Mouse (Mus musculus): Measurements from ENCODE around the gene Gm45140. TPM values are rescaled to one million over a fixed set of nuclear protein-coding genes. Genes with fewer than 3 reads are reported as not detected.
A peak's percentile ranks its signal among the peaks of the same experiment; 100 is the strongest.

Gene Gm45140
- polyA plus RNA-seq, 1 experiment from 2014 or later: 3.7 TPM

DNA sequence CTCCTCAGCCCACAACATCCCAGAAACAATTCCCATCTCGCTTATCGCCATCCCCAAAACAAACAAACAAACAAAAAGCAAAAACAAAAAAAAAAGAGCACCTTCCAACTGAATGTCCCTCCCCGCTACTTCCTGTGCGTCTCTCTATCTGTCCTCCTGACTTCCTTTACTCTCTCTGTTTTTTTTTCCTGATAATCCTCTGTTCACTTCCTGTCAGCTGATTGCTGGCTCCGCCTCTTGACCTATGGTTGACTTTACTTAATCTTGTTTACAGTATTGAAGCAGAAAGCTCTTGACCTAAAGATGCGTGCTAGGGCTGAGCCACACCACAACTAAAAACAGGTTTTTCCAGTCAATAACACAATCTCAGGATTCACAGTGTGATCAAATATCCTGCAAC, 87.1 kb downstream of the Gm45140 start:
- no peak for DNase-seq (ENCODE audit: low spot score)

DNA sequence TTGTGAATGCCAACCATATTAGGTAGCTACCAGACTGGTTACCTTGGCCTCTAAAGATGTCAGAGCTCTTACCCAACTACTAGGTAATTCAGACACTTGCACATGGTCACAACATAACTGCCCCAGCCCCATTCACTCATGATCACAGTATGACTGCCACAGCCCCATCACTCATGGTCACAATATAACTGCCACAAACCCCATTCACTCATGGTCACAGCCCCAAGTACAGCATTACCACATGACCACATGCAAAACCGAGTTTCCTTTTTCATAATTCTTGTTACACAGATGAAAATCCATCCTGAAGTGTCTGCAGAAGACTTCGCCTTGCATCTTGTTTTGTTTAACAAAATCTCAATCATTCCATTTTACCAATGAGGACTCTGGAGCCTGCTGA, 87.5 kb downstream of the Gm45140 start:
- Histone ChIP-seq H3K9ac (ENCODE audit: low read length) (no peak overlapping the region), H3K27ac (ENCODE audit: low read depth) (no peak overlapping the region), H3K27me3 (replicated peaks; ENCODE audit: control insufficient read depth, insufficient read depth, low read length) (no peaks in the 10 kb centered on the region), H3K4me1 (replicated peaks; ENCODE audit: control insufficient read depth, insufficient read depth, low read length) (no peaks in the 10 kb centered on the region), H3K4me2 (ENCODE audit: low read length) (no peak overlapping the region), H3K4me3 (ENCODE audit: low read depth, low read length) (no peak overlapping the region), H3K9me3 (ENCODE audit: control insufficient read depth, low read length) (no peaks in the 10 kb centered on the region), H3K36me3 (ENCODE audit: control insufficient read depth, insufficient read depth, low read length) (no peaks in the 10 kb centered on the region)
- DNase-seq (ENCODE audit: low spot score) (no peak), ATAC-seq (replicated peaks; ENCODE audit: low FRiP score, low TSS enrichment, low read depth) (no peak)
- 81% methylated on average over 2 of the region's 2 CpGs for WGBS

More for the DNA sequence above, 87.1 kb downstream of the Gm45140 start:
- no peak overlapping the region for H3K4me3 ChIP-seq (ENCODE audit: low read depth, low read length)
- 77% methylated on average over 6 of the region's 6 CpGs for WGBS
- no peak overlapping the region for H3K4me2 ChIP-seq (ENCODE audit: low read length)
- H3K27me3 ChIP-seq (replicated peaks; ENCODE audit: control insufficient read depth, insufficient read depth, low read length): no peaks in the 10 kb centered on the region
- H3K9ac ChIP-seq (ENCODE audit: low read length): no peak overlapping the region
- H3K4me1 ChIP-seq (replicated peaks; ENCODE audit: control insufficient read depth, insufficient read depth, low read length): no peaks in the 10 kb centered on the region
- H3K27ac ChIP-seq (ENCODE audit: low read depth): no peak overlapping the region
- no peaks in the 10 kb centered on the region for H3K36me3 ChIP-seq (ENCODE audit: control insufficient read depth, insufficient read depth, low read length)
- no peak for ATAC-seq (replicated peaks; ENCODE audit: low FRiP score, low TSS enrichment, low read depth)
- no peaks in the 10 kb centered on the region for H3K9me3 ChIP-seq (ENCODE audit: control insufficient read depth, low read length)

DNA sequence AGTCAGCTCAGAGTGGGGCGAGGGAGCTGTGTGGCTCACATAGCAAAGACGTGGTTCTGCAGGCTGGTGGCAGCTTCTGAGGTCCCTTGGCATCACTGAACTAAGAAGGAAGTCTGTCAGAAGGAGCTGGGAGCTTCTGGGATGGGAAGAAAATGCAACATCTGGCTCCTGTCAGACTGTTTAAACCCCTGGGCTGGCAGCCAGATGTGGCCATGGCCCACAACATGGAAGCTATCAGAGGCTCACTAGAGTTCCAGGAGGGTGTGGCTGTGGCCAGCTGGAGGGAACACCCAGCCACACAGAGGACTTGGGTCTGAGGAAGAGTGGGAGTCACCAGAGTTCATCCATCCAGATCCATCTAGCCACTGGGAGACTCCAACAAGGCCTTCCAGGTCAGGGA, 88.7 kb downstream of the Gm45140 start:
- peak overlapping the region; percentile 30; the same call in 1 of the 2 replicates for H3K27ac ChIP-seq (ENCODE audit: low read depth)
- 63% methylated on average over 2 of the region's 2 CpGs for WGBS
- no peaks in the 10 kb centered on the region for H3K9me3 ChIP-seq (ENCODE audit: control insufficient read depth, low read length)
- no peaks in the 10 kb centered on the region for H3K36me3 ChIP-seq (ENCODE audit: control insufficient read depth, insufficient read depth, low read length)
- H3K4me2 ChIP-seq (ENCODE audit: low read length): no peak overlapping the region
- DNase-seq (ENCODE audit: low spot score) (no peak), ATAC-seq (replicated peaks; ENCODE audit: low FRiP score, low TSS enrichment, low read depth) (no peak)
- no peak overlapping the region for H3K9ac ChIP-seq (ENCODE audit: low read length)
- no peak overlapping the region for H3K4me3 ChIP-seq (ENCODE audit: low read depth, low read length)
- H3K27me3 ChIP-seq (replicated peaks; ENCODE audit: control insufficient read depth, insufficient read depth, low read length): no peaks in the 10 kb centered on the region
- H3K4me1 ChIP-seq (replicated peaks; ENCODE audit: control insufficient read depth, insufficient read depth, low read length): no peaks in the 10 kb centered on the region

DNA sequence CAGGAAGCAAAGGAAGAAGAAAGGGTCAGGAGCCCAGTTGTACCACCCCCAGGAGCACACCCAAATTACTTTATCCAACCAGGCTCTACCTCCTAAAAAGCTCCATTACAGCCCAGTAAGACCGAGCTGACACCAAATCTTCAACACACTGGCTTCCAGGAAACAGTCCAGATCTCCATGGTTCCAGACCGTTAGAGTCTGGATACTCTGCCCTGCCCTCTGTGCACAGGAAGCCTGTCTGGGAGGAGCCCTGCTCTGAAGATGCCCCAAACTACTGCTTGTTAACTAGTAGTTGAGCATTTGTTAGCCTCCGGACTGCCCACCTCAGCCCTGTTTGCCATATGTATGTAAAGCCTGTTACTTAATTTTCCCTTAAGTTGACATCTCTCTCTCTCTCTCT, 89.5 kb downstream of the Gm45140 start:
- no peak overlapping the region for H3K4me3 ChIP-seq (ENCODE audit: low read depth, low read length)
- no peaks in the 10 kb centered on the region for H3K9me3 ChIP-seq (ENCODE audit: control insufficient read depth, low read length)
- H3K27me3 ChIP-seq (replicated peaks; ENCODE audit: control insufficient read depth, insufficient read depth, low read length): no peaks in the 10 kb centered on the region
- H3K4me1 ChIP-seq (replicated peaks; ENCODE audit: control insufficient read depth, insufficient read depth, low read length): no peaks in the 10 kb centered on the region
- H3K9ac ChIP-seq (ENCODE audit: low read length): no peak overlapping the region
- no peak overlapping the region for H3K27ac ChIP-seq (ENCODE audit: low read depth)
- ATAC-seq (replicated peaks; ENCODE audit: low FRiP score, low TSS enrichment, low read depth) (no peak), DNase-seq (ENCODE audit: low spot score) (no peak)
- WGBS: 51% methylated on average over 3 of the region's 3 CpGs
- H3K36me3 ChIP-seq (ENCODE audit: control insufficient read depth, insufficient read depth, low read length): no peaks in the 10 kb centered on the region
- H3K4me2 ChIP-seq (ENCODE audit: low read length): no peak overlapping the region

GRCm38 (mm10) chr6:87745301-87745700, 90.3 kb downstream of the Gm45140 start:
- Histone ChIP-seq H3K4me1 (replicated peaks; ENCODE audit: control insufficient read depth, insufficient read depth, low read length) (no peaks in the 10 kb centered on the region), H3K27me3 (replicated peaks; ENCODE audit: control insufficient read depth, insufficient read depth, low read length) (no peaks in the 10 kb centered on the region), H3K4me2 (ENCODE audit: low read length) (no peak overlapping the region), H3K9me3 (ENCODE audit: control insufficient read depth, low read length) (no peaks in the 10 kb centered on the region), H3K4me3 (ENCODE audit: low read depth, low read length) (no peak overlapping the region), H3K27ac (ENCODE audit: low read depth) (no peak overlapping the region), H3K9ac (ENCODE audit: low read length) (no peak overlapping the region), H3K36me3 (ENCODE audit: control insufficient read depth, insufficient read depth, low read length) (no peaks in the 10 kb centered on the region)
- WGBS: 45% methylated on average over 1 of the region's 1 CpGs
- ATAC-seq (replicated peaks; ENCODE audit: low FRiP score, low TSS enrichment, low read depth) (no peak), DNase-seq (ENCODE audit: low spot score) (no peak)

DNA sequence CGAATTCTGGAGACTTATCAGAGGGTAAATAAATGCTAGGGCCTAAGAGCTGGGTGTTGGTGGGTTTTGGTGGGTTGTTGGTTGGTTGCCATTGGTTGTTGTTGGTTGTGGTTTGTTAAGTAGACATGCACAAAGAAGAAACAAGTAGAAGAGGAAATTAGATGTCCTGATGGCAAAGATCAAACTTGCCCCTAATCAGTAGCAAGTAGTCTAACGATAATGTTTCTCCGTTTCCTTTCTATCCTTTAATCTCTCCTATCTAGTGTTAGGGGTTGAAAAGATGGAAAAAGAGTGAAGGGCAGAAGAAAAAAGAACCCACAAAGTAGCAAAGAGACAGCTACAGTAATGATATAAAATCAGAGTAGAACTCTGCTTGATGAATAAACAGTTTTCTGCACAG, 91.0 kb downstream of the Gm45140 start:
- H3K36me3 ChIP-seq (ENCODE audit: control insufficient read depth, insufficient read depth, low read length): no peaks in the 10 kb centered on the region
- 92% methylated on average over 3 of the region's 3 CpGs for WGBS
- H3K4me3 ChIP-seq (ENCODE audit: low read depth, low read length): no peak overlapping the region
- no peak overlapping the region for H3K9ac ChIP-seq (ENCODE audit: low read length)
- no peaks in the 10 kb centered on the region for H3K4me1 ChIP-seq (replicated peaks; ENCODE audit: control insufficient read depth, insufficient read depth, low read length)
- H3K27me3 ChIP-seq (replicated peaks; ENCODE audit: control insufficient read depth, insufficient read depth, low read length): no peaks in the 10 kb centered on the region
- H3K9me3 ChIP-seq (ENCODE audit: control insufficient read depth, low read length): no peaks in the 10 kb centered on the region
- ATAC-seq (replicated peaks; ENCODE audit: low FRiP score, low TSS enrichment, low read depth): no peak
- H3K4me2 ChIP-seq (ENCODE audit: low read length): no peak overlapping the region
- DNase-seq (ENCODE audit: low spot score): no peak
- no peak overlapping the region for H3K27ac ChIP-seq (ENCODE audit: low read depth)

DNA sequence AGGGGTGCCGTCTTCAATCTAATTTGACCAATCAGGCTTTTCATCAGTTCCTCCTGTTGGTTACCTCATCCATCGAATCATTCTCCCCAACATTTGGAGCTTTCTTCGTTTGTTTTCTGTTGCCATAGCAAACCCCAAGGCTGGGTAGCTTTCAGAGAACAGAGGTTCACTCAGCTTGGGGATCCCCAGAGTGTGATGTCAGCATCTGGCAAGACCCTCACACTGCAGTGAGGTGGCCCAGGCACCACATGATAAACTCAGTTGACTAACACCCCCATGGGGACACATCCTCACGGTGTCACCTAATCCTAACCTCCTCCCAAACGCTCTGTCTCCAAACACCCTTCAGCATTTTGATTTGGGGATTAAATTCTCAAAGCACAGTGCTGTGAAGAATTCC, 92.3 kb downstream of the Gm45140 start:
- Histone ChIP-seq H3K36me3 (ENCODE audit: control insufficient read depth, insufficient read depth, low read length) (no peaks in the 10 kb centered on the region), H3K9me3 (ENCODE audit: control insufficient read depth, low read length) (no peaks in the 10 kb centered on the region), H3K4me2 (ENCODE audit: low read length) (no peak overlapping the region), H3K9ac (ENCODE audit: low read length) (no peak overlapping the region), H3K4me1 (replicated peaks; ENCODE audit: control insufficient read depth, insufficient read depth, low read length) (no peaks in the 10 kb centered on the region), H3K27ac (ENCODE audit: low read depth) (no peak overlapping the region), H3K4me3 (ENCODE audit: low read depth, low read length) (no peak overlapping the region), H3K27me3 (replicated peaks; ENCODE audit: control insufficient read depth, insufficient read depth, low read length) (no peaks in the 10 kb centered on the region)
- no peak for ATAC-seq (replicated peaks; ENCODE audit: low FRiP score, low TSS enrichment, low read depth)
- no peak for DNase-seq (ENCODE audit: low spot score)
- 74% methylated on average over 5 of the region's 5 CpGs for WGBS

DNA sequence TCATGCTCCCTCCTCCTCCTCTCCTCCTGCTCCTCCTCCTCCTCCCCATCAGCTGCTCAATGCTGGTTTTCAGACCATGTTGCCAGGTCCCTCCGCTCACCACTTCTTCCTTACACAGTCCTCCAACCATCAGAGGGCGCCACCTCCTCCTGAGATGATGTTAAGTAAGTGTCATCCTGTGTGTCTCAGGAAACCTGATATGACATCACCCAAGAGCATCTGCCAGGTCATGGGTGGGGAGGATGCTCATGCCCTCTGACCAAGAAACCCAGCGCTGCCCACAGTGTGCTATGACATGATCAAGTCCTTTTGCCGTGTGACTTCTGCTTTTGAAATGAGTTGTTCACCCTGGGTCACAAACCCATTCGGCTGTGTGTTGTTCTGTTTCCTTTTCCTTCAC, 92.8 kb downstream of the Gm45140 start:
- 75% methylated on average over 5 of the region's 5 CpGs for WGBS
- Histone ChIP-seq H3K4me2 (ENCODE audit: low read length) (no peak overlapping the region), H3K4me1 (replicated peaks; ENCODE audit: control insufficient read depth, insufficient read depth, low read length) (no peaks in the 10 kb centered on the region), H3K9ac (ENCODE audit: low read length) (no peak overlapping the region), H3K4me3 (ENCODE audit: low read depth, low read length) (no peak overlapping the region), H3K27me3 (replicated peaks; ENCODE audit: control insufficient read depth, insufficient read depth, low read length) (no peaks in the 10 kb centered on the region), H3K27ac (ENCODE audit: low read depth) (no peak overlapping the region), H3K9me3 (ENCODE audit: control insufficient read depth, low read length) (no peaks in the 10 kb centered on the region), H3K36me3 (ENCODE audit: control insufficient read depth, insufficient read depth, low read length) (no peaks in the 10 kb centered on the region)
- DNase-seq (ENCODE audit: low spot score) (no peak), ATAC-seq (replicated peaks; ENCODE audit: low FRiP score, low TSS enrichment, low read depth) (no peak)

- DNase-seq (ENCODE audit: low spot score) (no peak), ATAC-seq (replicated peaks; ENCODE audit: low FRiP score, low TSS enrichment, low read depth) (no peak)
- Histone ChIP-seq H3K27me3 (replicated peaks; ENCODE audit: control insufficient read depth, insufficient read depth, low read length) (no peaks in the 10 kb centered on the region), H3K4me2 (ENCODE audit: low read length) (no peak overlapping the region), H3K4me1 (replicated peaks; ENCODE audit: control insufficient read depth, insufficient read depth, low read length) (no peaks in the 10 kb centered on the region), H3K9ac (ENCODE audit: low read length) (no peak overlapping the region), H3K4me3 (ENCODE audit: low read depth, low read length) (no peak overlapping the region), H3K36me3 (ENCODE audit: control insufficient read depth, insufficient read depth, low read length) (no peaks in the 10 kb centered on the region), H3K27ac (ENCODE audit: low read depth) (no peak overlapping the region), H3K9me3 (ENCODE audit: control insufficient read depth, low read length) (no peaks in the 10 kb centered on the region)
- WGBS: 84% methylated on average over 8 of the region's 8 CpGs
These were observed 93.6 kb downstream of the Gm45140 start for GRCm38 (mm10) chr6:87741978-87742377.

Data from intestine, embryonic 14.5 days (tissue).